Mouse (Mus musculus) liver, adult 2 months (tissue): Measurements from ENCODE around the gene Sumo3. TPM values are rescaled to one million over a fixed set of nuclear protein-coding genes. Genes with fewer than 3 reads are reported as not detected.

Experiments used
- DNase-seq: peaks from one replicate; pipeline ENCODE4 v3.0.0-alpha.2; 2011; ENCODE audit warnings: low read depth, low spot score; ENCODE audit errors: extremely low read depth
- H3K27ac ChIP-seq: fragments of 200-500 bp; replicated peaks from 2 replicates; pipeline ENCODE4 v1.5.1; 2012; ENCODE audit warnings: low read depth, mild to moderate bottlenecking, control low read depth, inconsistent platforms, low read length; ENCODE audit not compliant: insufficient read depth
- H3K27me3 ChIP-seq: fragments of 200-500 bp; 2 replicates; pipeline ENCODE4 v1.6.1; 2012; ENCODE audit warnings: mild to moderate bottlenecking, moderate library complexity, low read length, inconsistent platforms; ENCODE audit not compliant: control insufficient read depth, insufficient read depth
- H3K36me3 ChIP-seq: fragments of 200-500 bp; 2 replicates; pipeline ENCODE4 v1.6.1; 2012; ENCODE audit warnings: low read length, inconsistent platforms; ENCODE audit not compliant: control insufficient read depth, insufficient read depth
- H3K4me1 ChIP-seq: fragments of 200-500 bp; 2 replicates; pipeline ENCODE4 v1.6.1; 2011; ENCODE audit warnings: low read length; ENCODE audit not compliant: control insufficient read depth, insufficient read depth
- H3K4me3 ChIP-seq: fragments of 200-500 bp; 2 replicates; pipeline ENCODE4 v1.5.1; 2011; ENCODE audit warnings: low read depth, mild to moderate bottlenecking, control low read depth, low read length, moderate library complexity; ENCODE audit not compliant: insufficient read depth
- H3K79me2 ChIP-seq: fragments of 200-500 bp; 2 replicates; pipeline ENCODE4 v1.6.1; 2012; ENCODE audit warnings: inconsistent platforms, mild to moderate bottlenecking, low read length, moderate library complexity; ENCODE audit not compliant: control insufficient read depth, insufficient read depth
- H3K9ac ChIP-seq: fragments of 200-500 bp; 2 replicates; pipeline ENCODE4 v1.6.1; 2012; ENCODE audit warnings: low read depth, mild to moderate bottlenecking, control low read depth, inconsistent platforms, low read length
- CTCF ChIP-seq: fragments of 200-500 bp; IDR thresholded peaks from 2 replicates; pipeline ENCODE4 v1.5.1; 2011; ENCODE audit warnings: low read depth, low read length, control low read depth
- POLR2A ChIP-seq: fragments of 200-500 bp; IDR thresholded peaks from 2 replicates; pipeline ENCODE4 v1.6.1; 2011; ENCODE audit warnings: low read length, control low read depth; ENCODE audit not compliant: insufficient read depth; ENCODE audit errors: extremely low read depth
- WGBS: fragments of 180-500 bp; shearing (Covaris S2); methylation state at CpG from one replicate; pipeline ENCODE4 v1.1.7; 2018; 5-methylcytosine and 5-hydroxymethylcytosine counted together
- polyA plus RNA-seq: library from polyadenylated mRNA; depleted of rRNA; stranded (reverse); fragments of >200 nt; gene quantifications from 2 replicates; pipeline ENCODE4 v1.2.3, GENCODE M21; 2012
- total RNA-seq: library from RNA; depleted of rRNA; stranded (reverse); fragments of >200 nt; gene quantifications from 2 replicates; pipeline ENCODE4 v1.2.3, GENCODE M21; 2014

The Sumo3 gene
- total and polyA plus RNA-seq, 2 experiments = 59.6 to 170 TPM

- peaks cover 17% of the 10 kb centered on the region for H3K4me1 ChIP-seq
- H3K79me2 ChIP-seq = peaks cover 18% of the 10 kb centered on the region; the same call in 1 of the 2 replicates
- H3K9ac ChIP-seq = no peak overlapping the region
- peak; percentile 28 for DNase-seq
- no peak overlapping the region for H3K4me3 ChIP-seq
- H3K27me3 ChIP-seq = no peaks in the 10 kb centered on the region
- no peaks in the 10 kb centered on the region for H3K36me3 ChIP-seq
- TF ChIP-seq POLR2A (no peak), CTCF (no peak)
- H3K27ac ChIP-seq = 0 out of 2 replicates have a peak overlapping the region, but pooled peaks have one; percentile 84
- WGBS = 69% methylated on average over 10 of the region's 10 CpGs
Observed at GRCm38 (mm10) chr10:77580027-77580920, 25.6 kb upstream of the Sumo3 start.

- peak overlapping the region; percentile 84 for H3K27ac ChIP-seq
- no peaks in the 10 kb centered on the region for H3K36me3 ChIP-seq
- H3K4me3 ChIP-seq = peak overlapping the region; percentile 5
- H3K4me1 ChIP-seq = peaks cover 22% of the 10 kb centered on the region
- no peak for TF ChIP-seq POLR2A
- TF ChIP-seq CTCF = no peak
- no peaks in the 10 kb centered on the region for H3K27me3 ChIP-seq
- H3K9ac ChIP-seq = peak overlapping the region; percentile 68
- peaks cover 25% of the 10 kb centered on the region; the same call in 1 of the 2 replicates for H3K79me2 ChIP-seq
- DNase-seq = peak; percentile 66
- WGBS = 1% methylated on average over 8 of the region's 8 CpGs
Observed at GRCm38 (mm10) chr10:77581023-77581407, 24.9 kb upstream of the Sumo3 start.

DNA sequence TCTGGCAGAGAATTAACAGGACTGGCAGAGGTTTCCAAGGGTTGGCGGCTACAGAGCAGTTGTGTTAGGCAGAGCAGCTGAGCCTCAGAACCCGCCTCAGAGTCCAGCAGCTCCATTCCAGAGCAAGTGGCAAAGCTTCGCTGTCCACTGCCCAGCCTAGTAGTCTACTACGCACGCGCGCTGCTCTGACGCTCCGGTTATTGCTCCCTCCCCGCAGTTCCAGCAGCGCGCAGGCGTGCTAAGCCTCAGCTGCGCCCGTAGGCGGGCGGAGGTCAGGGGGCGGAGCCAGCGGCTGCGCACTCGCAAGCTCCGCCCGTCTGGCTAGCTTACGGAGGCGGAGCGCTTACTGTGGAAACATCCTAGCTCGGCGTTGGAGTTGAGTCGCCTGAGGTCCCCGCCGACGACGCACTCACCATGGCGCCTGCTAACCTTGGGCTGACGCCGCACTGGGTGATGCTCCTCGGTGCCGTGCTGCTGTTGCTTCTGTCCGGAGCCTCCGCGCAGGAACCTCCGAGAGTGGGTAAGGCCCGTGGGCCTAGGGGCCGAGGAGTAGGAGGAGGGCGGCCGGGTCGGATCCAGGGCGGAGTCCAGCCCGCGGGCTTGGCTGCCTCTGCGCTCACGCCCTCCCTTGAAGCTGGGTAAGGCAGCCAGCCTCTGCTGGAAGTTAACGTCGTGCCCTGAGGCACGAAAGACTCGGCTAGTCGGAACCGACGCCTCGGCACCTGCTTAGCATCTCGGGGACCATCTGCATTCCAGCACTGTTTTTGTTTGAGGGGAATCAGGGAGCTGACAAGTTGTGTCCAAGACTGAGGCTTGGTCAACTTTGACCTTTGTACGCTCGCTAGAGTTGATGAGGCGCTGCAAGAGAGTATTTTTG lies 24.3 kb upstream of the Sumo3 start, which contains the start of gene Pttg1ip:
Gene Pttg1ip (plus strand): TSS at position 313 of the 877 bp plus-strand sequence.
- Histone ChIP-seq H3K9ac (peak within 1 kb of the TSS; percentile 96), H3K4me3 (peak within 1 kb of the TSS; percentile 89), H3K36me3 (no peaks in the 10 kb centered on the region), H3K79me2 (peaks cover 31% of the 10 kb centered on the region; the same call in 1 of the 2 replicates), H3K4me1 (peaks cover 27% of the 10 kb centered on the region), H3K27ac (peak within 1 kb of the TSS; percentile 96), H3K27me3 (no peaks in the 10 kb centered on the region)
- TF ChIP-seq CTCF (no peak), POLR2A (peak; percentile 97)
- WGBS = under 1% methylated on average over 64 of the region's 64 CpGs
- DNase-seq = peak; percentile 92

DNA sequence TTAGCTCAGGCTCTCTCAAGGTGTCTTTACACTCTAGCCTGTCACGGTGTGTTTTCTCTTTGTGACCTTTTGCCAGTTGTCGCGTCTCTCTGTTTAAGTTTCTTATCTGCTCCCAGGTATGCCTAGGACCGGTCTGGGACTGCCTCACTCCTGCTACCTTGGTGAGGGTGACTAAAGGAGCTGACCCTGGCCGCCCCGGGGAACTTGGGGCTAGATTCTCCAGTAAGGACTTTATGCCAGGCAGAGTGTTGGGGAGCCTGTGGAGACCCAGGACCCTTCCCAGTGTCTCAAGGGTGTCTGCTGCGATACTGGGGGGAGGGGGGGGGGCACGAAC lies 23.6 kb upstream of the Sumo3 start:
- peaks cover 34% of the 10 kb centered on the region for H3K4me1 ChIP-seq
- 2% methylated on average over 8 of the region's 8 CpGs for WGBS
- H3K79me2 ChIP-seq = peaks cover 37% of the 10 kb centered on the region; the same call in 1 of the 2 replicates
- peak overlapping the region; percentile 89 for H3K4me3 ChIP-seq
- H3K36me3 ChIP-seq = no peaks in the 10 kb centered on the region
- no peak for DNase-seq
- H3K27ac ChIP-seq = peak overlapping the region; percentile 96
- H3K27me3 ChIP-seq = no peaks in the 10 kb centered on the region
- H3K9ac ChIP-seq = peak overlapping the region; percentile 96
- TF ChIP-seq CTCF (no peak), POLR2A (no peak)

DNA sequence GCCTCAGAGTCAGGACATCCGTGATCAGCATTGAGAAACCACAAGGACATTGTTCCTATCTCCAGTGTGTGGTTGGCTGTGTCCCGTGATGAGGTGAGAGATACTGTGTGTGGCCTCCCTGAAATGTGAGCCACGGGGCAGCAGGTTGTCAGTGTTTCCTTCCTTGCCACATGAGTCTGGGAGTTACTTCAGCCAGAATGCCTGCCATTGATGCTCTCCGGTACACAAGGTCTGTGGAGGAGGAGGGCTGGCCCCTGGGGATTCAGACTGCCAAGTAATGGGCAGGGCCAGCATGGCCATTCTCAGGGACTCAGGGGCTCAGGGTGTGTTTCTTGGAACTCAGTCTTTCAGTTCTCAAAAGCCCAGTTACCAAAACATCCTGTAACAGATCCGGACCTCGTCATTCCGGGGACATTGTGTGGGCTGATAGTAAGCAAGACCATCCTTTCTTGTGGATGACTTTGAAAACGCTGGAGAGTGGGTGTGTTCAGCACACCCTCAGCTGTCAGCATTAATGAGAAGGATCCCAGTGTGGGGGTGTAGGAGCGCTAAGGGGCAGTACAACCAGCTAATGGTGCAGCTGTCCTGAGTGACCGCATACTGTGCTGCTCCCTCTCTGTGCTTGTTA lies 22.0 kb upstream of the Sumo3 start:
- Histone ChIP-seq H3K79me2 (peaks cover 50% of the 10 kb centered on the region), H3K9ac (no peak overlapping the region), H3K27me3 (no peaks in the 10 kb centered on the region), H3K27ac (0 out of 2 replicates have a peak overlapping the region, but pooled peaks have one; percentile 9), H3K4me1 (peaks cover 48% of the 10 kb centered on the region), H3K36me3 (peaks cover 6% of the 10 kb centered on the region; the same call in 1 of the 2 replicates), H3K4me3 (no peak overlapping the region)
- TF ChIP-seq CTCF (no peak), POLR2A (no peak)
- WGBS = 45% methylated on average over 10 of the region's 10 CpGs
- DNase-seq = peak; percentile 50
